Mouse (Mus musculus): ENCODE measurements at regions not wholly inside any gene's neighbourhood (a gene's known extent, or its start where the extent isn't known, plus 50 kb on each side); places are given as distances from the start of the nearest gene placed in this dataset.

GRCm38 (mm10) chr17:93817656-93818055, 618.8 kb downstream of the Adcyap1 start:
- no peak overlapping the region for H3K4me3 ChIP-seq
- ATAC-seq (ENCODE audit: low FRiP score, low read depth) = no peak
- no peak overlapping the region for H3K27ac ChIP-seq (replicated peaks)
- H3K27me3 ChIP-seq = no peaks in the 10 kb centered on the region
- H3K9me3 ChIP-seq = no peaks in the 10 kb centered on the region
- no peaks in the 10 kb centered on the region for H3K36me3 ChIP-seq
- peak overlapping the region; percentile 22; the same call in 1 of the 2 replicates for H3K4me2 ChIP-seq
- WGBS = 27% methylated on average over 11 of the region's 11 CpGs
- H3K4me1 ChIP-seq (replicated peaks) = no peaks in the 10 kb centered on the region
- no peak overlapping the region for H3K9ac ChIP-seq
